Mouse (Mus musculus) C2C12 (cell line): ENCODE results near the gene Itgb3bp.

Experiments
- CTCF ChIP-seq: IDR thresholded peaks from one replicate; pipeline ENCODE4 v1.5.1; 2011; ENCODE audit not compliant: control insufficient read depth, insufficient read depth, insufficient read length
- FOSL1 ChIP-seq: IDR thresholded peaks from one replicate; pipeline ENCODE4 v1.8.0; 2011; ENCODE audit warnings: mild to moderate bottlenecking, low read length; ENCODE audit not compliant: poor library complexity, insufficient read depth, severe bottlenecking
- MAX ChIP-seq: IDR thresholded peaks from one replicate; pipeline ENCODE4 v1.6.1; 2011; ENCODE audit warnings: mild to moderate bottlenecking, control low read depth
- MYOD1 ChIP-seq: IDR thresholded peaks from one replicate; pipeline ENCODE4 v1.6.1; 2011; ENCODE audit warnings: low read depth; ENCODE audit not compliant: control insufficient read depth, insufficient read length
- MYOG ChIP-seq: IDR thresholded peaks from one replicate; pipeline ENCODE4 v1.6.1; 2011; ENCODE audit not compliant: control insufficient read depth, insufficient read length; ENCODE audit errors: extremely low read depth
- USF1 ChIP-seq: IDR thresholded peaks from one replicate; pipeline ENCODE4 v1.6.1; 2011; ENCODE audit warnings: low read depth, mild to moderate bottlenecking, control low read depth, moderate library complexity

- TF ChIP-seq CTCF (no peak), MAX (no peak), USF1 (no peak), MYOD1 (no peak), FOSL1 (no peak), MYOG (no peak)
Measured at GRCm38 (mm10) chr4:99947896-99948295, 18.3 kb upstream of the Itgb3bp start.
